Mouse (Mus musculus) T-helper 17 cell (primary cell): ENCODE results near the gene Serpinc1.

Source experiments
- in situ Hi-C, 2 experiments: fragments of 300-600 bp; cut with MboI, MseI; formaldehyde crosslinking; loops; 1 replicate in 1 of 2; 2 replicates in 1 of 2; pipeline ENCODE4 v1.15.1; 2025; ENCODE audit warnings: high pct_unique_total_duplicates in 2 of 2

Serpinc1 gene

GRCm38 (mm10) chr1:160978071-160978735, at the start of gene Serpinc1:
TSS of gene Serpinc1 (plus strand) at chr1:160978585.
- in situ Hi-C loops, result no loop called here

GRCm38 (mm10) chr1:160931320-160931719, 47.1 kb upstream of the Serpinc1 start:
- in situ Hi-C loops, result loop anchor here in 1 of 2 experiments (10.0 to 25.0 kb wide), 2 partner anchors 197 to 1781 kb away; no protein-coding TSS in a partner anchor

GRCm38 (mm10) chr1:160933896-160934482, 44.4 kb upstream of the Serpinc1 start:
- in situ Hi-C loops, result loop anchor here in 1 of 2 experiments (10.0 to 25.0 kb wide), 2 partner anchors 199 to 1778 kb away; no protein-coding TSS in a partner anchor

GRCm38 (mm10) chr1:160935551-160935950, 42.8 kb upstream of the Serpinc1 start:
- in situ Hi-C loops, result loop anchor here in 1 of 2 experiments (10.0 to 25.0 kb wide), 2 partner anchors 201 to 1777 kb away; no protein-coding TSS in a partner anchor

GRCm38 (mm10) chr1:160963199-160963598, 15.2 kb upstream of the Serpinc1 start:
- in situ Hi-C loops, result no loop called here

GRCm38 (mm10) chr1:160967268-160967667, 11.1 kb upstream of the Serpinc1 start:
- in situ Hi-C loops, result no loop called here

GRCm38 (mm10) chr1:160968643-160969042, 9.7 kb upstream of the Serpinc1 start:
- in situ Hi-C loops, result no loop called here

- in situ Hi-C loops, result loop anchor here in 1 of 2 experiments (5.0 kb wide), 1 partner anchor 42 kb away; no protein-coding TSS in a partner anchor
Observed at GRCm38 (mm10) chr1:160980021-160980420, 1.6 kb downstream of the Serpinc1 start.

GRCm38 (mm10) chr1:160980537-160981234, 2.3 kb downstream of the Serpinc1 start:
- in situ Hi-C loops, result loop anchor here in 1 of 2 experiments (5.0 kb wide), 1 partner anchor 42 kb away; no protein-coding TSS in a partner anchor

GRCm38 (mm10) chr1:160981337-160981736, 3.0 kb downstream of the Serpinc1 start:
- in situ Hi-C loops, result loop anchor here in 1 of 2 experiments (5.0 kb wide), 1 partner anchor 41 kb away; no protein-coding TSS in a partner anchor

GRCm38 (mm10) chr1:160982887-160983286, 4.5 kb downstream of the Serpinc1 start:
- in situ Hi-C loops, result loop anchor here in 1 of 2 experiments (5.0 kb wide), 1 partner anchor 39 kb away; no protein-coding TSS in a partner anchor

GRCm38 (mm10) chr1:160984731-160985130, 6.3 kb downstream of the Serpinc1 start:
- in situ Hi-C loops, result loop anchor here in 1 of 2 experiments (5.0 kb wide), 1 partner anchor 38 kb away; no protein-coding TSS in a partner anchor

GRCm38 (mm10) chr1:160985477-160985876, 7.1 kb downstream of the Serpinc1 start:
- in situ Hi-C loops, result no loop called here

- in situ Hi-C loops, result no loop called here
Observed at GRCm38 (mm10) chr1:160986881-160987635, 8.7 kb downstream of the Serpinc1 start.

- in situ Hi-C loops, result no loop called here
Observed at GRCm38 (mm10) chr1:160989395-160989794, 11.0 kb downstream of the Serpinc1 start.

GRCm38 (mm10) chr1:160993851-160994250, 15.5 kb downstream of the Serpinc1 start:
- in situ Hi-C loops, result no loop called here

GRCm38 (mm10) chr1:161004942-161005341, 26.6 kb downstream of the Serpinc1 start:
- in situ Hi-C loops, result no loop called here

- in situ Hi-C loops, result no loop called here
Observed at GRCm38 (mm10) chr1:161005526-161005925, 27.1 kb downstream of the Serpinc1 start.

GRCm38 (mm10) chr1:161006471-161006870, 28.1 kb downstream of the Serpinc1 start:
- in situ Hi-C loops, result no loop called here

GRCm38 (mm10) chr1:161008038-161008437, 29.7 kb downstream of the Serpinc1 start:
- in situ Hi-C loops, result no loop called here

- in situ Hi-C loops, result no loop called here
Observed at GRCm38 (mm10) chr1:161010436-161010835, 32.1 kb downstream of the Serpinc1 start.
